Mouse (Mus musculus): ENCODE results near the gene Ube2u. TPM values are rescaled to one million over a fixed set of nuclear protein-coding genes. Genes with fewer than 3 reads are reported as not detected.
"Not testable (repeated sequence)": the region's sequence is repeated elsewhere in the genome, so short reads cannot be mapped to it uniquely, and the experiment has no call there.

Gene Ube2u
- polyA plus RNA-seq, 1 experiment = not detected

DNA sequence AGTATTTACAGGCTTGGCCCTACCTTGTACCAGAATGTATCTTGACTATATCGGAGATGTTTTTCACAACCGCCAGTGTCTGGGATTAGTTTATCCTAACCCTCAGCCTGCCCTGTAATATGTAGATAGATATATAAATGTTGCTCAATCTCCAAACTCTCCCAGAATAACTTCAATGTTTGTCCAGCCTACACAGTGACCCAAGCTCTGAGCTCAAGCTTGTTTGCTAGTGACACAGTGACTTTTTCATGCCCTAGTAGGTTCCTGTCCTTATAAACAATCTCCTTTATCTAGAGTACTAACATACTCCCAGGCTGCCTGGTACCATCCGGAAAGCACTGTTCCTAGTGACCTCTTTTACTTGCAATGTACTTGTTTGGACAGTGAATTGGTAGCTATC is 16.5 kb downstream of the Ube2u start:
- Histone ChIP-seq H3K27ac (ENCODE audit: insufficient read depth, low read length) (no peak overlapping the region), H3K27me3 (ENCODE audit: control insufficient read depth, insufficient read depth, low read length) (no peaks in the 10 kb centered on the region), H3K4me3 (replicated peaks; ENCODE audit: insufficient read depth, low read depth, low read length) (no peak overlapping the region), H3K4me1 (ENCODE audit: control insufficient read depth, insufficient read depth, low read length) (no peaks in the 10 kb centered on the region)
- no peak for DNase-seq
- no peak for TF ChIP-seq CTCF (IDR thresholded peaks at IDR 0.05; ENCODE audit: borderline replicate concordance, insufficient read depth, low read depth, low read length)
- no peak for TF ChIP-seq POLR2A (IDR thresholded peaks at IDR 0.05; ENCODE audit: borderline replicate concordance, insufficient read depth, low read length)
- WGBS = 97% methylated on average over 3 of the region's 3 CpGs

GRCm38 (mm10) chr4:100496521-100496920 is 17.9 kb downstream of the Ube2u start:
- Histone ChIP-seq H3K4me3 (replicated peaks; ENCODE audit: insufficient read depth, low read depth, low read length) (no peak overlapping the region), H3K27me3 (ENCODE audit: control insufficient read depth, insufficient read depth, low read length) (no peaks in the 10 kb centered on the region), H3K27ac (ENCODE audit: insufficient read depth, low read length) (no peak overlapping the region), H3K4me1 (ENCODE audit: control insufficient read depth, insufficient read depth, low read length) (no peaks in the 10 kb centered on the region)
- TF ChIP-seq CTCF (IDR thresholded peaks at IDR 0.05; ENCODE audit: borderline replicate concordance, insufficient read depth, low read depth, low read length) = no peak
- TF ChIP-seq POLR2A (IDR thresholded peaks at IDR 0.05; ENCODE audit: borderline replicate concordance, insufficient read depth, low read length) = no peak
- DNase-seq = no peak
- 81% methylated on average over 1 of the region's 1 CpGs for WGBS

DNA sequence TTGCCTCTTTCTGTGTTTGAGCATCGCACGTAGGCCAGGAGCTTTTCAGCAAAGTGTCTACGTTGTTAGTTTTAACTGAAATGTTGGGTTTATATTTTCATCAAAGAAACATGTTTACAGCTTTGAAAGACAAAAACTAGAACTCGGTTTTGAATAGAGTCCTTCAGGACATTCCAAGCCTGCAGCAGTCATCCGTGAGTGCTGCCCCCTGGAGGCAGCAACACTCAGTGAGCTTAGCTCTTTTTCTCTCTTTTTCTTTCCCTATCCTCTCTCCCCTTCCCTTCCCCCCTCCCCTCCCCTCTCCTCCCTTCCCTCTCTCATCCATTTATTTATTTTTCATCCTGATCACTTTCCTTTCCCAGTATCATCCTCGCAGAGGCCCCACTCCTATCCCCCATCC is 19.5 kb downstream of the Ube2u start:
- no peak overlapping the region for H3K27ac ChIP-seq (ENCODE audit: insufficient read depth, low read length)
- TF ChIP-seq CTCF (IDR thresholded peaks at IDR 0.05; ENCODE audit: borderline replicate concordance, insufficient read depth, low read depth, low read length) (peak; percentile 43; the same call in 1 of the 2 replicates), POLR2A (IDR thresholded peaks at IDR 0.05; ENCODE audit: borderline replicate concordance, insufficient read depth, low read length) (no peak)
- H3K4me1 ChIP-seq (ENCODE audit: control insufficient read depth, insufficient read depth, low read length) = no peaks in the 10 kb centered on the region
- no peaks in the 10 kb centered on the region for H3K27me3 ChIP-seq (ENCODE audit: control insufficient read depth, insufficient read depth, low read length)
- 51% methylated on average over 6 of the region's 6 CpGs for WGBS
- no peak overlapping the region for H3K4me3 ChIP-seq (replicated peaks; ENCODE audit: insufficient read depth, low read depth, low read length)
- peak in 1 of 2 experiments; percentile 14 for DNase-seq

- 84% methylated on average over 7 of the region's 7 CpGs for WGBS
- H3K4me3 ChIP-seq (replicated peaks; ENCODE audit: insufficient read depth, low read depth, low read length); DNase-seq; H3K4me1 ChIP-seq (ENCODE audit: control insufficient read depth, insufficient read depth, low read length); H3K27me3 ChIP-seq (ENCODE audit: control insufficient read depth, insufficient read depth, low read length); H3K27ac ChIP-seq (ENCODE audit: insufficient read depth, low read length): not testable (repeated sequence)
Observed at GRCm38 (mm10) chr4:100499037-100499601, 20.5 kb downstream of the Ube2u start.

DNA sequence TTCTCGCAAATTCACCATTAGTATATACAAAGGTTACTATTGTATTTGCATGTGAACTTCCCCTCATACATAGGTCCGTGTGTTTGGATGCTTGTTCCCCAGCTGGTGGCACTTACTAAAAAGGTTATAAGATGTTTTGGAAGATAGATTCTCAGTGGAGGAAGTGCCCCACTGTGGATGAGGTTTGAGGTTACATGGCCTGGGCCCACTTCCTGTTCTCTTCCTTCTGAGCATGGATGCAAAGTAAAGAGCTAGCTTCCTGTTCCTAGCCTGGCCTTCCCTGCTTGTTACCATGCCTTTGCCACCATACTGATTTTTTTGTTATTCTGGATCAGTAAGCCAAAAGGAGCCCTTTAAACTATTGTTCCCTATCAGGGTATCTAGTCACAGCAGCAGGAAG is 24.7 kb downstream of the Ube2u start:
- no peak for TF ChIP-seq POLR2A (IDR thresholded peaks at IDR 0.05; ENCODE audit: borderline replicate concordance, insufficient read depth, low read length)
- no peak for TF ChIP-seq CTCF (IDR thresholded peaks at IDR 0.05; ENCODE audit: borderline replicate concordance, insufficient read depth, low read depth, low read length)
- WGBS = 83% methylated on average over 2 of the region's 2 CpGs
- H3K27ac ChIP-seq (ENCODE audit: insufficient read depth, low read length) = no peak overlapping the region
- H3K4me3 ChIP-seq (replicated peaks; ENCODE audit: insufficient read depth, low read depth, low read length) = no peak overlapping the region
- no peaks in the 10 kb centered on the region for H3K27me3 ChIP-seq (ENCODE audit: control insufficient read depth, insufficient read depth, low read length)
- no peak for DNase-seq
- H3K4me1 ChIP-seq (ENCODE audit: control insufficient read depth, insufficient read depth, low read length) = no peaks in the 10 kb centered on the region

- no peak overlapping the region for H3K4me3 ChIP-seq (replicated peaks; ENCODE audit: insufficient read depth, low read depth, low read length)
- no peak for DNase-seq
- no peak overlapping the region for H3K27ac ChIP-seq (ENCODE audit: insufficient read depth, low read length)
- no peaks in the 10 kb centered on the region for H3K27me3 ChIP-seq (ENCODE audit: control insufficient read depth, insufficient read depth, low read length)
- 94% methylated on average over 2 of the region's 2 CpGs for WGBS
- no peak for TF ChIP-seq CTCF (IDR thresholded peaks at IDR 0.05; ENCODE audit: borderline replicate concordance, insufficient read depth, low read depth, low read length)
- TF ChIP-seq POLR2A (IDR thresholded peaks at IDR 0.05; ENCODE audit: borderline replicate concordance, insufficient read depth, low read length) = no peak
- no peaks in the 10 kb centered on the region for H3K4me1 ChIP-seq (ENCODE audit: control insufficient read depth, insufficient read depth, low read length)
Observed at GRCm38 (mm10) chr4:100517646-100518045, 39.0 kb downstream of the Ube2u start.

- 43% methylated on average over 6 of the region's 6 CpGs for WGBS
- H3K4me3 ChIP-seq (replicated peaks; ENCODE audit: insufficient read depth, low read depth, low read length) = no peak overlapping the region
Observed at GRCm38 (mm10) chr4:100522534-100522933, 43.9 kb downstream of the Ube2u start.

GRCm38 (mm10) chr4:100524741-100525140 is 46.1 kb downstream of the Ube2u start:
- 72% methylated on average over 4 of the region's 4 CpGs for WGBS
- DNase-seq = no peak
- Histone ChIP-seq H3K27me3 (ENCODE audit: control insufficient read depth, insufficient read depth, low read length) (no peaks in the 10 kb centered on the region), H3K4me1 (ENCODE audit: control insufficient read depth, insufficient read depth, low read length) (no peaks in the 10 kb centered on the region), H3K27ac (ENCODE audit: insufficient read depth, low read length) (no peak overlapping the region), H3K4me3 (replicated peaks; ENCODE audit: insufficient read depth, low read depth, low read length) (no peak overlapping the region)
- TF ChIP-seq POLR2A (IDR thresholded peaks at IDR 0.05; ENCODE audit: borderline replicate concordance, insufficient read depth, low read length) = no peak
- no peak for TF ChIP-seq CTCF (IDR thresholded peaks at IDR 0.05; ENCODE audit: borderline replicate concordance, insufficient read depth, low read depth, low read length)

More at GRCm38 (mm10) chr4:100522534-100522933, 43.9 kb downstream of the Ube2u start:
- DNase-seq = no peak
- TF ChIP-seq CTCF (IDR thresholded peaks at IDR 0.05; ENCODE audit: borderline replicate concordance, insufficient read depth, low read depth, low read length) = no peak
- no peak for TF ChIP-seq POLR2A (IDR thresholded peaks at IDR 0.05; ENCODE audit: borderline replicate concordance, insufficient read depth, low read length)
- H3K4me1 ChIP-seq (ENCODE audit: control insufficient read depth, insufficient read depth, low read length) = no peaks in the 10 kb centered on the region
- H3K27me3 ChIP-seq (ENCODE audit: control insufficient read depth, insufficient read depth, low read length) = no peaks in the 10 kb centered on the region
- H3K27ac ChIP-seq (ENCODE audit: insufficient read depth, low read length) = no peak overlapping the region

All from cerebellum, adult 2 months (tissue).